Mouse (Mus musculus): ENCODE measurements around the gene Abi2.
"Not testable (repeated sequence)": the region's sequence is repeated elsewhere in the genome, so short reads cannot be mapped to it uniquely, and the experiment has no call there.

Gene Abi2

DNA sequence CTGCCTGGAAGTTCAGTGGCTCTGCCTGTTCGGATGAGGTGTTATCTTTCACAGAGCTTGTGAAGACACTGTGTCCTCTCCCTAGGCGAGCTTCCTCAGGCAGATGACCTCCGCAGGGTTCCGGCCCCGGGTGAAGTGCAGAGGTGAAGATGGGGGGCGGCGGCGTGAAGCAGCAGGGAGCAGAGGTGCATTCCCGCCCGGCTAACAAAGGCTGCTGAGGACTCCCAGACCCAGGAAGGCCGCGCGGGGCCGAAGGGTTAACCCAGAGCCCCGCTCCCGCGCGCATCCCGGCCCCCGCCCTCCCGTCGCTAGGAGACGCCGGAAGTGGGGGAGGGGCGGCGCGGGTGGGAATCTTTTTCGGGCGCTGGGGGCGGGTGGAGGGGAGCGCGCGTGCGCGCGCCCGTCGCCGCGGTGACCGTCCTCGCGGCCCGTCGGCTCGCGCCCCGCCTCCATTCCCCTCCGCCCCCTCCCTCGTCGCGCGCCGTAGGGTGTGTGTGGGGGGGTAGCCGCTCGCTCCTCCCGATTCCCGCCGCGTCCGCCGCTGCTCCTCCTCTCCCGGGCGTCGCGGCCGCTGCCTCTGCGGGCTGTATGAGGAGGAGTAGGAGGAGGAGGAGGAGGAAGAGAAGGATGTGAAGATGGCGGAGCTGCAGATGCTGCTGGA, at the start of gene Abi2:
Gene Abi2, plus strand, starts transcription at position 452 of the 661 bp plus-strand sequence.
- in situ Hi-C loops (cut with MboI, MseI): no loop called here

DNA sequence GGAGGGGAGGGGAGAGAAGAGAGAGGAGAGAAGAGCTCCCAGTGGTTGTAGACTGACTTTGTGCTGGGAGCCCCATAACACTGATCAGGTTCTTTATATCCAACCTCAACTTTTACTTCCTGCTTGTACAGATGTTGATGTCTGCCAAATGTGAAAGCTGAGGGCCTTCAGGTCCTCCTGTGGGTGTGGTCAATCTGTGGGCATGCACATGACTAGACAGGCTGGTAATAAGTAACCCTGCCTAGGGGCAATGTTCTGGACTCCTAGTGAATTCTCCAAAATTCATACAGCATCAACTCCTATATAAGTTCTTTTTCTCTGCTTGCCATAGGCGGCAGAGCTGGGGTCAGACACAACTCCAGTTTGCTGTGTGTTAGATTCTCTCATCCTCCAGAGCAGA, 47.8 kb upstream of the Abi2 start:
- in situ Hi-C loops (cut with MboI, MseI): no loop called here

DNA sequence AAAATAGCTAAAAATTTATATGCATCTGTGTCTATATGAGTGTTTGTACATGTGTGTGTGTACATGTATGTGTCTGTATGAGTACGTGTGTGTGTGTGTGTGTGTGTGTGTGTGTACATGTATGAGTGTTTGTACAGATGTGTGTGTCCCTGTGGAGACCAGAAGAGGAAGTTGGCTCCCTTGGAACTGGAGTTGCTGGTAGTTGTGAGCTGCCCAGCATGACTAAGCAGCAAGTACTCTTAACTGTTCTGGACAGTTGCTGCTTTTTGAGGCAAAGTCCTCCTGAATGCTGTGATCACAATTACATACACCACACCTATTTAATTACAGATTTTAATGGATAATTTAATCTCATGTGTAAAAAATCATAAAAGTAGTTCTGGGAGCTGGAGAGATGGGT, 32.9 kb upstream of the Abi2 start:
- in situ Hi-C loops (cut with MboI, MseI): no loop called here

DNA sequence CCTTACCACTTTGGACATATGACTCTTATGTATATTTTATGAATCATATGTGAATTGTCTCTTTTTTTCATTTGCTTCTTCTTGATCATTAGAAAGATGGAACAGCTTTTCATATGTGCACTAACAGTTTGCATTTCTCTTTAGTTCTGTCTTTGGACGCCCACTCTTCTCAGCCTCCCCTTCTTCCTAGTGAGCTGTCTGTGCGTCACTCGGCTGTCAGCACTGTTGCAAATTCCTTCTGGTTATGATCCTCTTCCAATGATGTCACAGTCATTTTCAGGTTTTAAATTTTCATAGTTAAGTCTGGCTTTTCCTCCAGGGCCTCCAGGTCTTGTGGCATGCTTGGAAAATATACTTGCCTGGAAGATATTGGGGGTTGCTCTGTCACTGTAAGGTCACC, 27.5 kb upstream of the Abi2 start:
- in situ Hi-C loops (cut with MboI, MseI): no loop called here

DNA sequence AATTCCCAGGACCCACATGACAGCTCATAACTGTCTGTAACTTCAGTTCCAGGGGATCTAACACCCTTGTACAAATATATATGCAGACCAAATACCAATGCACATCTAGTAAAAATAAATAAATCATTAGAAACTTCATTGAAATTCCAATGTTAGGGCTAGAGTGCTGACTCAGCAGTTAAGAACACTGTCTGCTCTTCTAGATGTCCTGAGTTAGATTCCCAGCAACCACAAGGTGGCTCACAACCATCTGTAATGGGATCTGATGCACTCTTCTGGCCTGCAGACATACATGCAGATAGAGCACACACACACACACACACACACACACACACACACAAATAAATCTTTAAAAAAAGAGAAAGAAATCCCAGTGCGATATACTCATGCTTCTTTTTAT, 4.6 kb upstream of the Abi2 start:
- in situ Hi-C loops (cut with MboI, MseI): no loop called here

DNA sequence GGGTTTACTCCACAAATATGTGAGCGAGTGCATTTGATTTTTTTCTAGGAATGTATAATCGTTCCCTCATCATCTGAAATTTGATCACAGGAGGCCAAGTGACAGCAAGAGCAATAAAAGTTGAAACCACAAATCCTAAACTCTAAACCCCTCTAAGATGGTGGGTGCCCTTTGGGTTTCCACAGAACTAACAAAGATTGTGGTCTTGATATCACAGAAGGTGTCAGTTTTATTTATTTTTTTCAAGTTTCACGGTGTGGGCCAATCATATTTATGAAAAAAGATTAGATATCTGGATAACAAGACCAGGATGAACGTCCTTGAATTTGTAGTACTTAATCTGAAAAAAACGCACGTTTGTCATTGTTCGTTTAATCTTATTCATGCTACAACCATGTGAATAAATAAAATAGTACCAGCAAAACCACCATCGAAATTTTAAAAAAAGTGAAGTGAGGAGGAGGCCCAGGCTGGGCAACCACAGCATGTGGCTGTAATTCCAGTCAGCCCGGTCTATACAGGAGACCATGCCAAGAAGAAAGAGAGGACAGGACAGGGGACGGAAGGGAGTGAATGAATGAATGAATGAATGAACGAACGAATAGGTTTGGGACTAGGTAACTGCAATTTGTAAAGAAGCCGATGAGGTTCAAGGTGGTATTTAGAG, 785 bp upstream of the Abi2 start:
- in situ Hi-C loops (cut with MboI, MseI): no loop called here

DNA sequence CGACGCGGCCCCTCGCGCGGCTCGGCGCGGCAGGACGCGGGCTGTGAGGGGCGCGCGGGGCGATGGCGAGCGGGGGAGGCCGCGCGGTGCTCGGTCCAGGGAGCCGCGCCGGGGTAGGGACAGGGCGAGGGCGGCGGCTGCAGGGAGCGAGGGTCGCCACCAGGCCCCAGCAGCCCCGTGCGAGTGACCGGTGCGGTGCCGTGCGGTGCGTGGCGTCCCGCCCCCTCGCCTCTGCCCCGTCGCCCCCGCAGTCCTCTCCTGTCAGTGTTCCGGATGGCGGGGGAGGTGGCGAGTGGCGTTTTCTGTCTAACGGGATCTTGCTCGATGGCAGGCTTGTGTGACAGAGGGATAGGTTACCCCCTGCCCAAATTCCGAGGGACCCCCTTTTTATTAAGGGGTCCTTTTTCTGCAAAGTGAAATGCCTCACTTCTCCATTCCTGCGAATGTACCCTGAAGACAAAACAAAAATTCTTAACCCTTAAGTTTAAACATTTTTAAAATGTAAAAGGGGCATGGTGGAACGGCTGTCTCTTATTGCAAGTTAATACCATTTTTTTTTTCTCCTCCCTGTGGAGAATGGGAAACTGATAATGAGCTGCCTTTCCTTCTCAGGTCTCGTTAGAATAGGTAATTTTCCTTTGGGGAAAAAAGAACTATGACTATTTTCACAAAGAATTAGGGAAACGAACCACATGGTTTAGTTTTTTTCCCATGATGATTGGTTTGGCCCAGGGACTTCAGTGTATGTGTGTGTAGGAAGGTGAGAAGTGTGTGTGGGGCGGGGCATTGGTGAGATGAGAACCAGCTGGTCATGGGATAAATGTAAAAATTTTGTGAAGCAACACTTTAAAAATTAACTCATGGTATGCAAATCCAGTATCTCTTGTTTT, 754 bp downstream of the Abi2 start:
- in situ Hi-C loops (cut with MboI, MseI): no loop called here

DNA sequence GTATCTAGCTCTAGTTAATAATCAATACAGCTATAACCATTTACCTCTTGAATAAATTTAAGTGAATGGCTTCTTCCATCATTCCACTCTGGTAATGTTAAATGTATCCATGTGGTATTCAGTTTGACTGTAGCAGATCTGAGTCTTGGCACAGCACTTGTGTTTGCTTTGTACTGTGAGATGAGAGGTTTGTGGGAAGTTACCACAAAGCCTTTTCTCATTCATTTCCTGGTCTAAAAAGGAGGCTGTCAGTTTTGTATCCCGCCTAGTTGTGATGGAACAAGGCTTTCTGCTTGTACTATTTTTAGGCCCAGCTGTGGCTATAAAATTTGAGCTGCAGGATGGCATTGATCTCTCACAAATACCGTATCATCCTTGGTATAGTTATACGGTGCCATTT, 7.3 kb downstream of the Abi2 start:
- in situ Hi-C loops (cut with MboI, MseI): no loop called here

DNA sequence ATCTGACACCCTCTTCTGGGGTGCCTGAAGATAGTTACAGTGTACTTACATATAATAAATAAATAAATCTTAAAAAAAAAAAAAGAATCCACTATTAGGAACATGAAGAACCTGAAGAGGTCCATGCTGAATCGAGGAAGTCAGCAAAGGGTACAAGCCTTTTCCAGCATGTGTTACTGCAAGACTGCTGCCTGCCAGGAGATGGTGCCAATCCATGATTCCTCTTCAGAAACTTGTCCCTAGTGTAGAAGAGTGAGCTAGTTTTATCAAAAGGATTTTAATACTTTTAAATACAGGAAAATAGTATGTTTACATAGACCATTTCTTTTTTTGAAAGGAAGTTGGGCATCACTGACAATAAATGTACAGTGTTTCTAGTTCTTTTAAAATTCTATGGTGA, 14.5 kb downstream of the Abi2 start:
- in situ Hi-C loops (cut with MboI, MseI): no loop called here

DNA sequence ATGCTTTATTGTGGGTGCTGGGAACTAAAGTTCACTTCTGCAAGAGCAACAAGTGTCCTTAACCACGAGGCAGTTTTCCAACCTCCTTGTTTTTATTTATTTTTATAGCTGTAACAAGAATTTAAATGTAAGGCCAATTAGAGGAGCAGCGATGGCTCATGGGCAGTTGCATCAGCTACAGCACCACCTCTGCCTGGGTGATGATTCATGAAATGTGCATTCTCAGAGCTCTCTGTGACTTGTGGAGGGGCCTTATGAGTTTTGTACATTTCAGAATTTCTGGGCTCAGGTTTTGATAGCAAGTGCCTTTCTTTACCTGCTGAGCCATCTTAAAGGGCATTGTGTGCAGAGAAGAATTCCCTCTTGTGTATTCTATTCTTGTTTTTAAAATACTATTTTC, 18.9 kb downstream of the Abi2 start:
- in situ Hi-C loops (cut with MboI, MseI): no loop called here

DNA sequence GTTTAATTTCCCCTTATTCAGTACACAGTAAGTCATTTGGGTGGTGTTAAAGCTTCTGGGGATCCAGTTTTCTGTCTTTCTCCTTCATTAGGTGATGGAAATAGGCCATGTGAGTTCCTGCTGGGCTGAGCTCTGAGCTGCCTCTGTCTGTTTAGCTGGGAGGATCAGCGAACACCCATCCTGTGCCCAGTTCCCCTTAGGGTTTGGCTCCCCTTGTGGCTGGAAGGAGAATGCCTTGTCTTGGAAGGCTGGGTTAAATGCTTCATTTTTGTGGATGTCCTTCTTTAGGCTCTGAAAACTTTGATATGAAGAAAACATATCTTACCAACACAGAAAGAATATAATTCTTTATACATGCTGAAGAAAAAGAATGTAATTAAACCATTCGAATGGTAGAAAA, 19.5 kb downstream of the Abi2 start:
- in situ Hi-C loops (cut with MboI, MseI): no loop called here

DNA sequence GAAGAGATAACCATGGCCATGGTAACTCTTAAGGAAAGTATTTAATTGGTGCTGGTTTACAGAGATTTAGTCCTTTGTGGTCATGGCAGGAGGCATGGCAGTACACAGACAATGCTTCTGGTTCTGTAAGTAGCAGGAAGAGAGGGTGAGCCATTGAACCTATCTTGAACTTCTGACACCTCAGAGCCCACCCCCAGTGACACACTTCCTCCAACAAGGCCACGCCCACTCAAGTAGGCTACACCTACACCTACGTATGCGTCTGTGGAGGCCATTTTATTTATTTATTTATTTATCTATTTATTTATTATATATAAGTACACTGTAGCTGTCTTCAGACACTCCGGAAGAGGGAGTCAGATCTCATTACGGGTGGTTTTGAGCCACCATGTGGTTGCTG, 22.1 kb downstream of the Abi2 start:
- in situ Hi-C loops (cut with MboI, MseI): no loop called here

DNA sequence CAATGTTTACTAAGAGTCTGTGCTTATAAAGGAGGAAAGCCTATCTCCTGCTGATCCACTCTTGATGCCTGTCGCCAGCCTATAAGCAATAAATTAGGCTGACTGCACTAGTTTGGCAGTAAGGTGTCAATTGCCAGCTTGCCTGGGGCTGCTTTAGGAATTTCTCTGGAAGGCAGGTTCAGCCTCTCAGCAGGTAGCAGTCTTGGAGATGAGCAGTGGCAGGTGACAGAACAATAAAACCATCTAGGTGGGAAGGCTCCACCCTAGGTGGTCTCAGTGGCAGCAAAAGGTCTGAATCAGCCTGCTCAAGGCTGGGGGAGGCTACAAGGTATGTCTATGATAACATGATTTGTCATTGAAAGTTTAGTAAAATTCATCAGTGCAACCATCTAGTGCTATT, 23.1 kb downstream of the Abi2 start:
- in situ Hi-C loops (cut with MboI, MseI): no loop called here

DNA sequence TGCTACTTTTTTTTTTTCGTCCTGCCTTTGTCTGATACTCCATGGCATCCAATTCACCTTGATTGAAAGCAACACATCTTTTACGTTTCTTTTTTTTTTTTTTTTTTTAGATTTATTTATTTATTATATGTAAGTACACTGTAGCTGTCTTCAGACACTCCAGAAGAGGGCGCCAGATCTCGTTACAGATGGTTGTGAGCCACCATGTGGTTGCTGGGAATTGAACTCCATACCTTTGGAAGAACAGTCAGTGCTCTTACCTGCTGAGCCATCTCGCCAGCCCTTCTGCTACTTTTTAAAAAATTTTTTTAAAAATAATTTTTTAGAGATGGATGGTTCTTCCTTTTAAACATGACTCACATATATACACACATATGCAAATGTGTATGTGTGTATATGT, 32.0 kb downstream of the Abi2 start:
- in situ Hi-C loops (cut with MboI, MseI): not testable (repeated sequence)

DNA sequence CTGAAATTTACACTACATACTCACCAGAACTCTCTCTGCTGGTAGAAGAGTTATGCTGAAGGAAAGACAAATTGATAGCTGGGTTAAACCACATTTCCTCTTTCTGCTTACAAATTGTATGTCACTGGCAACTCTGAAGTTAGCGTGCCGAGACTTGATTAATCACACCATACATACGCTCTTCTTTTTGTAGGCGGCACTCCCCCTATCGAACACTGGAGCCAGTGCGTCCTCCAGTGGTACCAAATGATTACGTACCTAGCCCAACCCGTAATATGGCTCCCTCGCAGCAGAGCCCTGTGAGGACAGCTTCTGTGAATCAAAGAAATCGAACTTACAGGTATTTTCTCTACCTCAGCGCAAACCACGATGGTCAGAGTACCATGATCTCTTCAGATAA, 37.6 kb downstream of the Abi2 start:
- in situ Hi-C loops (cut with MboI, MseI): loop anchor here (5.0 kb wide), 1 partner anchor 420 kb away; no protein-coding TSS in a partner anchor

DNA sequence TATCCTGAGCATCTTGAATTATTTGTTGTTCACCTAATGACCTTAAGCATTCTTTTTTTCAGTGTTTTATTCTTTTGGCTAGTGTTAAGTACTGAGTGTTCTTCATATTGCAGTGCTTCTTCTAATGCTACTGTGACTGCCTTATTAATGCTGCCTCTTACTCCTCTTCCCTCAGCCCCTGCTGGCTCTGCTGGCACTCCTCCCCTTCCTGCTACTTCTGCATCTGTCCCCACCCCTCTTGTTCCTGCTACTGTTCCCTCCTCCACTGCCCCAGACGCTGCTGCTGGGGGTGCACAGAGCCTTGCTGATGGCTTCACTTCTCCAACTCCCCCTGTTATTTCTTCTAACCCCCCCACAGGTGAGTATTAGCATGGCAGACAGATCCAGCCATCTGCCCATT, 40.5 kb downstream of the Abi2 start:
- in situ Hi-C loops (cut with MboI, MseI): loop anchor here (5.0 kb wide), 1 partner anchor 417 kb away; no protein-coding TSS in a partner anchor

DNA sequence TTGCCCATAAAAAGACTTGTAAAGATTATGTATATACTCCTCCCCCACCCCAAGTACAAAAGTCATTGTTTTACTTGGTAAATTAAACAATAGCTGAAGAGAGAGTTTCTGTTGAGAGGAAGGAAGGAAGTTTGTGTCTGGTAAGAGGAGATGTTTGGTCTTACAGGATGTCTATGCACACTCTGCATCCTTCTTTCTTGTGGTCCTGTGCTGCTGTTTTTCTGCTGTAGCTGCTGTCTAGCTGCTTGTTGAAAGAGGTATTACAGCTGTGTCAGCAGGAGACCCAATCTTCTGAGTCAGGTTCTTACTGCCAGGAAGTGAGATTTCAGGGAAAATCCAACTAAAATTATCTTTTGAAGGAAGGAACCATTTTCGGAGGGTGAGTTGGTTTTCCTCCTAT, 51.2 kb downstream of the Abi2 start:
- in situ Hi-C loops (cut with MboI, MseI): no loop called here

DNA sequence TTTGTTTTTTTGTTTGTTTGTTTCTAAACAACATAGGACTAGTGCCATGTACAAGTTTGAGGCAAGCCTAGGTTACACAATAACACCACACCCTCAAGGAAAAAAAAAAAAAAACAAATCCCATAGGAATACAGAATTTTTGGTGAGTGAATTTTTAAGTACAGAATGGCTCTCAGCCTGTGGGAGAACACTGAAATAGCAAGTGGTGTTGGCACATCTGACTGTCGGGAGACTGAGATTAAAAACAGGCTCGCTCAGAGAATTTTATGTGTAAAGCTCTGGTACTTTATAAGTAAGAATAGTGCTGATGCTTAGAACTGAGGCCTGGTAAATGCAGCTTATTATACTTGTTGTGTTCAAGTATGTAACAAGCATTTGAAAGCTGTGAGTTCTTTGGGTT, 60.1 kb downstream of the Abi2 start:
- in situ Hi-C loops (cut with MboI, MseI): no loop called here

DNA sequence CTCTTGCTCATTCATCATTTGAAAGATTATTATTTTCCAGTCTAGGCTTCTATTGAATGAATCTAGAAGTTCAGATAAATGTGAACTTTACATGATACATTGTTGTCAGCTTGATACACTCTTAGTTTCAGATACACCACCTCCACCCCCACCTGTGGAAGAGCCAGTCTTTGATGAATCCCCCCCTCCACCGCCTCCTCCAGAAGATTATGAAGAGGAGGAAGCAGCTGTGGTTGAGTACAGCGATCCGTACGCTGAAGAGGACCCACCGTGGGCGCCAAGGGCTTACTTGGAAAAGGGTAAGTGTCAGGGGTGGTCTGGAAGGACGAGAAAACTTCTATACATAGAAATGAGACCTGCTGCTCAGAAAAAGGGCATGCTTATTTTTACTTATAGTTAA, 61.1 kb downstream of the Abi2 start:
- in situ Hi-C loops (cut with MboI, MseI): no loop called here

DNA sequence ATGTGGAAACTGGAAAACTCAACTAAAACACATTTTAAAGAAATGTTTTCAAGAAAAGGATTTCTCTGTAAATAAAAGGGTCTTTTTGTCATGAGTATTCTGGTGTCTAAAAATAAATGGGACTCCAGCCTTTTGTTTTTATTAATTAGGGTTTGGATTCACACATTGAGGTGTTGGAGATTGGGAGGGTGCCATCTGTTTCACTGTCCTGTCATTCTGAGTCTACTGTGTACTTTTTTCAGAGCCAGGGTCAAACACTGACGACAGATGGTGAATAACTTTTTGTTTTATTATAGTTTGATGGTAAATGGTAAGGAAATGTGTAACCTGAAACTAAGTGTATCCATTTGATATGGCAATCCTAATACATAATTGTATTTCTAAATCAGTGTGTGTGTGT, 72.1 kb downstream of the Abi2 start:
- in situ Hi-C loops (cut with MboI, MseI): no loop called here

DNA sequence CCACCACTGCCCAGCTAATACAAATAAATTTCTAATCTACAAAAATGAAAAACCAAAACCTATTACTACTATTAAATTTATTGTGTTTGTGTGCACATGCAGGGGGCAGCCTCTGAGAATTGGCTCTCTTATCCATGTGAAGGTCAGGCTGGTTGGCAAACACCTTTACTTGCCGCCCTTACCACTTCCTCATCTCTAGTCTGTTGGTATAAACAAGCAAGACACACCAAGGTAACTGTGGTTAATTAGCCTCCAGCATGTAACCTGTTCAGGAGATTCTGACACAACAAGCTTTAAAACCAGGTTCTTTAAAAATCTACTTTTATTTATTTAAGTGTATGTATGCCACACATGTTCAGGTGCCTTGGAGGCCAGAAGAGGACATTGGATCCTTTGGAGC, 73.5 kb downstream of the Abi2 start:
- in situ Hi-C loops (cut with MboI, MseI): no loop called here

DNA sequence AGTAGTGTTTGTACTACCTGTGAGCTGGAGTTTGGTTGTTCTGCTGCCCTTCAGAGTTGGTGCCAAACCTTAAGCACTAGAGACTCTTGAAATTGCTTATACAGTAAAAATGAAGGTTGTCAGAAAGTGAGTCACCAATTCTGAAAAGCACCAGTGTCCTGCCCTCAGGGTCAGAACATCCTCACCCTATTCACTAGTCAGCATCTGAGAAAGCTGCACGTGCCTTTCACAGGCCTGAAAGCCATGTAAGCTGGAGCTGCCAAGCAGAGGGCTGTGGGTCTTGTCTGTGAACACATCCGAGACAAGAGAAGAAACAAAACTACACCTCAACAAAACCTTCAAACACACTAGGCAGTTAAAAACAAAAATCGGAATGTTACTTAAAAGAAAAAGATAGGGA, 76.2 kb downstream of the Abi2 start:
- in situ Hi-C loops (cut with MboI, MseI): no loop called here

DNA sequence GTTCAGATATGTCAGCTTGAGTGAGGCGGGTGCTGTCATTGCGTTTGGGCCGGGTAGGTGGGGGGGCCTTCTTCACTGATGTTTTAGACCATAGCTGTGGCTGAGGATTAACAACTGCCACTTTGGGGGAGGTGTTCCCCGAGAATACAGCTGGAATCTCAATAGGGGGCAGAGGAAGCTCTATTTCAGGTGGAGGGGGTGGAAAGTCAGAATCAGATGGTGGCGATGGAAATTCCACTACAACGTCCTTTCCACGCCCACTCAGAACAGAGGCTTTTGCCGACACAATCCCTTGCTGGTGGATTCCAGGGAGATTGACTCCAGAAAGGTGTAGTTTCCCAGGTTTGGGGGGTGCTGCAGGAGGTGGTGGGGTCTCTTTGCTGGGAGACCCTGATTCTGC, 79.2 kb downstream of the Abi2 start:
- in situ Hi-C loops (cut with MboI, MseI): no loop called here
